Mouse (Mus musculus): ENCODE results near the gene Klkb1. TPM values are rescaled to one million over a fixed set of nuclear protein-coding genes. Genes with fewer than 3 reads are reported as not detected.
"Not testable (repeated sequence)": the region's sequence is repeated elsewhere in the genome, so short reads cannot be mapped to it uniquely, and the experiment has no call there.

Gene Klkb1
- 0.45 and 9.4 TPM in 2 replicates for total RNA-seq (2021)
- long read RNA-seq, experiment 1, partial matches to known transcripts, result 0 of 1 reads
- long read RNA-seq, experiment 1, other reads (novel, unspliced or antisense), result 1 of 1 reads
- long read RNA-seq, experiment 2, full-length matches to known transcripts, result 2 of 5 reads
- long read RNA-seq, experiment 2, partial matches to known transcripts, result 1 of 5 reads
- long read RNA-seq, experiment 2, other reads (novel, unspliced or antisense), result 2 of 5 reads

GRCm38 (mm10) chr8:45294687-45295086 is at the start of gene Klkb1:
Gene Klkb1, minus strand, starts transcription at chr8:45294859.
- DNase-seq, result no peak

GRCm38 (mm10) chr8:45344298-45344697 is 49.6 kb upstream of the Klkb1 start:
- DNase-seq, result no peak

- DNase-seq, result no peak
Measured at GRCm38 (mm10) chr8:45341630-45342628, 47.3 kb upstream of the Klkb1 start.

- peak; percentile 57 for DNase-seq
Measured at GRCm38 (mm10) chr8:45333493-45333892, 38.8 kb upstream of the Klkb1 start.

- peak; percentile 90 for DNase-seq
Measured at GRCm38 (mm10) chr8:45332685-45333409, 38.2 kb upstream of the Klkb1 start, which contains the start of gene Cyp4v3. Gene Cyp4v3, minus strand, starts transcription at chr8:45333216.

GRCm38 (mm10) chr8:45330856-45331255 is 36.2 kb upstream of the Klkb1 start:
- DNase-seq, result no peak

GRCm38 (mm10) chr8:45329206-45329980 is 34.7 kb upstream of the Klkb1 start:
- DNase-seq, result no peak

GRCm38 (mm10) chr8:45327076-45327475 is 32.4 kb upstream of the Klkb1 start:
- DNase-seq, result not testable (repeated sequence)

- no peak for DNase-seq
Measured at GRCm38 (mm10) chr8:45324151-45324550, 29.5 kb upstream of the Klkb1 start.

GRCm38 (mm10) chr8:45321365-45321764 is 26.7 kb upstream of the Klkb1 start:
- DNase-seq, result no peak

GRCm38 (mm10) chr8:45320930-45321329 is 26.3 kb upstream of the Klkb1 start:
- no peak for DNase-seq

GRCm38 (mm10) chr8:45310967-45311366 is 16.3 kb upstream of the Klkb1 start:
- DNase-seq, result no peak

GRCm38 (mm10) chr8:45308366-45308765 is 13.7 kb upstream of the Klkb1 start, which contains the start of gene Gm45753:
Gene Gm45753, minus strand, starts transcription at chr8:45308466.
- no peak for DNase-seq

- no peak for DNase-seq
Measured at GRCm38 (mm10) chr8:45305479-45305878, 10.8 kb upstream of the Klkb1 start.

GRCm38 (mm10) chr8:45304354-45304753 is 9.7 kb upstream of the Klkb1 start:
- DNase-seq, result no peak

GRCm38 (mm10) chr8:45302390-45302789 is 7.7 kb upstream of the Klkb1 start:
- no peak for DNase-seq

- DNase-seq, result no peak
Measured at GRCm38 (mm10) chr8:45295276-45295675, 617 bp upstream of the Klkb1 start.

GRCm38 (mm10) chr8:45291790-45292189 is 2.9 kb downstream of the Klkb1 start:
- DNase-seq, result no peak

- no peak for DNase-seq
Measured at GRCm38 (mm10) chr8:45281630-45282029, 13.0 kb downstream of the Klkb1 start.

- DNase-seq, result no peak
Measured at GRCm38 (mm10) chr8:45277453-45277852, 17.2 kb downstream of the Klkb1 start.

- DNase-seq, result no peak
Measured at GRCm38 (mm10) chr8:45274317-45274716, 20.3 kb downstream of the Klkb1 start.

- peak; percentile 23 for DNase-seq
Measured at GRCm38 (mm10) chr8:45269056-45269455, 25.6 kb downstream of the Klkb1 start.

All from adrenal gland, postnatal 14 days (tissue).